Mouse (Mus musculus) kidney, adult 9 months (tissue): ENCODE measurements around the gene Thbd.

Experiments used
- DNase-seq: peaks from one replicate; pipeline ENCODE4 v3.0.0; 2022

The Thbd gene

GRCm38 (mm10) chr2:148421112-148421511 is 13.1 kb upstream of the Thbd start:
- DNase-seq: no peak

GRCm38 (mm10) chr2:148419776-148420175 is 11.8 kb upstream of the Thbd start:
- no peak for DNase-seq

GRCm38 (mm10) chr2:148419151-148419550 is 11.2 kb upstream of the Thbd start:
- no peak for DNase-seq

- no peak for DNase-seq
Measured at GRCm38 (mm10) chr2:148409821-148410220, 1.8 kb upstream of the Thbd start.

- peak; percentile 88 for DNase-seq
Measured at GRCm38 (mm10) chr2:148409141-148409540, 1.2 kb upstream of the Thbd start.

- no peak for DNase-seq
Measured at GRCm38 (mm10) chr2:148408761-148409120, 753 bp upstream of the Thbd start.

- no peak for DNase-seq
Measured at GRCm38 (mm10) chr2:148406971-148407869, 768 bp downstream of the Thbd start.

GRCm38 (mm10) chr2:148406160-148406970 is 1.6 kb downstream of the Thbd start:
- peak; percentile 41 for DNase-seq

- DNase-seq: no peak
Measured at GRCm38 (mm10) chr2:148404906-148405305, 3.1 kb downstream of the Thbd start.

GRCm38 (mm10) chr2:148402227-148402626 is 5.8 kb downstream of the Thbd start:
- DNase-seq: no peak

- no peak for DNase-seq
Measured at GRCm38 (mm10) chr2:148398901-148399685, 8.9 kb downstream of the Thbd start.

GRCm38 (mm10) chr2:148397784-148398100 is 10.2 kb downstream of the Thbd start:
- peak; percentile 44 for DNase-seq

- DNase-seq: no peak
Measured at GRCm38 (mm10) chr2:148397015-148397783, 10.8 kb downstream of the Thbd start.

- no peak for DNase-seq
Measured at GRCm38 (mm10) chr2:148396209-148396608, 11.8 kb downstream of the Thbd start.

GRCm38 (mm10) chr2:148395131-148396051 is 12.6 kb downstream of the Thbd start, which contains the start of gene Sstr4:
TSS of gene Sstr4 (plus strand) at chr2:148395344.
- DNase-seq: no peak

GRCm38 (mm10) chr2:148393846-148394245 is 14.1 kb downstream of the Thbd start:
- no peak for DNase-seq

- DNase-seq: no peak
Measured at GRCm38 (mm10) chr2:148393149-148393548, 14.8 kb downstream of the Thbd start.

- no peak for DNase-seq
Measured at GRCm38 (mm10) chr2:148387652-148388581, 20.1 kb downstream of the Thbd start.

- no peak for DNase-seq
Measured at GRCm38 (mm10) chr2:148386927-148387326, 21.1 kb downstream of the Thbd start.

- DNase-seq: no peak
Measured at GRCm38 (mm10) chr2:148386476-148386875, 21.5 kb downstream of the Thbd start.
